Mouse (Mus musculus) testis, adult 2 months (tissue): Measurements from ENCODE around the gene Lta. TPM values are rescaled to one million over a fixed set of nuclear protein-coding genes. Genes with fewer than 3 reads are reported as not detected.

Experiments used
- H3K27ac ChIP-seq: fragments of 200-500 bp; 2 replicates; pipeline ENCODE4 v1.5.1; 2012; ENCODE audit warnings: low read depth, low read length; ENCODE audit not compliant: control insufficient read depth, insufficient read depth
- H3K27me3 ChIP-seq: fragments of 200-500 bp; 2 replicates; pipeline ENCODE4 v1.6.1; 2012; ENCODE audit warnings: mild to moderate bottlenecking, low read length, moderate library complexity; ENCODE audit not compliant: control insufficient read depth, insufficient read depth
- H3K36me3 ChIP-seq: fragments of 200-500 bp; 2 replicates; pipeline ENCODE4 v1.6.1; 2012; ENCODE audit warnings: mild to moderate bottlenecking, low read length; ENCODE audit not compliant: control insufficient read depth, insufficient read depth
- H3K4me1 ChIP-seq: fragments of 200-500 bp; 2 replicates; pipeline ENCODE4 v1.6.1; 2012; ENCODE audit warnings: low read length; ENCODE audit not compliant: control insufficient read depth, insufficient read depth
- H3K4me3 ChIP-seq: fragments of 200-500 bp; 2 replicates; pipeline ENCODE4 v1.5.1; 2012; ENCODE audit warnings: low read depth, mild to moderate bottlenecking, low read length, moderate library complexity, mixed read lengths; ENCODE audit not compliant: control insufficient read depth
- CTCF ChIP-seq: fragments of 200-500 bp; IDR thresholded peaks from 2 replicates; pipeline ENCODE4 v1.5.1; 2012; ENCODE audit warnings: low read depth, mild to moderate bottlenecking, inconsistent platforms, low read length, moderate library complexity; ENCODE audit not compliant: control insufficient read depth, insufficient read depth, insufficient replicate concordance
- POLR2A ChIP-seq: fragments of 200-500 bp; IDR thresholded peaks from 2 replicates; pipeline ENCODE4 v1.6.1; 2012; ENCODE audit warnings: low read depth, mild to moderate bottlenecking, inconsistent platforms, low read length, moderate library complexity; ENCODE audit not compliant: control insufficient read depth
- polyA plus RNA-seq: library from polyadenylated mRNA; depleted of rRNA; stranded (reverse); fragments of >200 nt; gene quantifications from 2 replicates; pipeline ENCODE4 v1.2.3, GENCODE M21; 2012

Gene Lta
- polyA plus RNA-seq, 1 experiment = 0.07 TPM

DNA sequence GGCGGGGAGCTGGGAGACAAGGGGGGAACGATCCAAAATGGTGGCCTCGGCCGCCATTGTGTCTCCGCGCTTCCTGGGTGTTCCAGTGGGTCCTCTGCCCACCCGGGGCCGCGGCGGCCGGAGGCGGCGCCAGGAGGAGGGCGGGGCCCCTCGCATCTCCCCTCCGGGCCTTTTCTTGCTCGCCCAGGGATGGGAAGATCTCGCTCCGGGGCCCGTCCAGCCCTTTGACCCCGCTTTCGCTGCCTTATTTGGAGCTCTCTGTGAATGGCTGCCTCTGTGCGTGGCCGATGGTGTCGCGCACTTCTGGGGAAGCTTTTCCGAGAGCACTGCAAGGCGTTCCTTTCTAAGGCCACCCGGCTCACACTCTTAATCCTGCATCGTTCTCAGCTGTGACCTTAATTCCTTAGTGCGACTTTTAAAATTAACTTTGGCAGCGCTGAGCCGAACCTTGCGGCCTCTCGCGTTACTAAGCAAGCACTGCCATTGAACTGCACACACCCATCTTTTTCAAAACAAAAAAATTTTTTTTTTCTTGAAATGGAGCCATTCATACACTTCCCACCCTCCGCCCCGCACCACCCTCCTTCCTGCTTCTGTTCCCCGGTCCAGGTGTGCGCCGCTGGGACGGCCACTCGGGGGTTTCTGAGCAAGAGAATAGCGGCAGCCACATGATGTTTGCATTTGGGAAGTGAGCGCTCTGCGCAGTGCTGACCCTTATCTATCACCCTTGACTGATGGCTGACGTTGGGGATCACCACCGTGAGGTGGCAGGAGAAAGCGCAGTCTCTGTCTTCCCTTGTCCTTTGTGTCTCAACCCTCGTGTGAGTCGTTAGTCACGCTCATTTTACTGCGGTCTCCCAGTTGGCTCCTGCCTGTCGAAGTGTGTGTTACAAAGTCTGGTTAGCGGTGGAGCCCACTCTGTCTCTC is 37.1 kb upstream of the Lta start:
- Histone ChIP-seq H3K4me1 (peaks cover 18% of the 10 kb centered on the region), H3K36me3 (peaks cover 5% of the 10 kb centered on the region), H3K27me3 (no peaks in the 10 kb centered on the region), H3K4me3 (peak overlapping the region; percentile 92), H3K27ac (peak overlapping the region; percentile 89)
- TF ChIP-seq CTCF = no peak
- no peak; the same call in 1 of the 2 replicates for TF ChIP-seq POLR2A

- Histone ChIP-seq H3K36me3 (peaks cover 5% of the 10 kb centered on the region), H3K4me3 (peak within 1 kb of the TSS; percentile 92), H3K27ac (peak within 1 kb of the TSS; percentile 90), H3K4me1 (peaks cover 22% of the 10 kb centered on the region), H3K27me3 (no peaks in the 10 kb centered on the region)
- TF ChIP-seq CTCF = no peak
- peak; percentile 92 for TF ChIP-seq POLR2A
Measured at GRCm38 (mm10) chr17:35241305-35242014, 36.3 kb upstream of the Lta start, which contains the start of gene Ddx39b. Gene Ddx39b (plus strand): TSS chr17:35241746.

GRCm38 (mm10) chr17:35240384-35241304 is 35.5 kb upstream of the Lta start:
- peak overlapping the region; percentile 90 for H3K27ac ChIP-seq
- peak overlapping the region; percentile 92 for H3K4me3 ChIP-seq
- peaks cover 5% of the 10 kb centered on the region for H3K36me3 ChIP-seq
- no peak for TF ChIP-seq CTCF
- TF ChIP-seq POLR2A = no peak
- no peaks in the 10 kb centered on the region for H3K27me3 ChIP-seq
- peaks cover 27% of the 10 kb centered on the region for H3K4me1 ChIP-seq

GRCm38 (mm10) chr17:35239700-35240099 is 34.5 kb upstream of the Lta start:
- H3K36me3 ChIP-seq = peaks cover 5% of the 10 kb centered on the region
- H3K27ac ChIP-seq = no peak overlapping the region
- TF ChIP-seq POLR2A (no peak), CTCF (no peak)
- H3K4me1 ChIP-seq = peaks cover 30% of the 10 kb centered on the region
- H3K4me3 ChIP-seq = no peak overlapping the region
- no peaks in the 10 kb centered on the region for H3K27me3 ChIP-seq

GRCm38 (mm10) chr17:35237504-35237903 is 32.4 kb upstream of the Lta start:
- no peaks in the 10 kb centered on the region for H3K36me3 ChIP-seq
- peaks cover 28% of the 10 kb centered on the region for H3K4me1 ChIP-seq
- TF ChIP-seq CTCF (no peak), POLR2A (no peak)
- no peaks in the 10 kb centered on the region for H3K27me3 ChIP-seq
- no peak overlapping the region for H3K4me3 ChIP-seq
- H3K27ac ChIP-seq = no peak overlapping the region

DNA sequence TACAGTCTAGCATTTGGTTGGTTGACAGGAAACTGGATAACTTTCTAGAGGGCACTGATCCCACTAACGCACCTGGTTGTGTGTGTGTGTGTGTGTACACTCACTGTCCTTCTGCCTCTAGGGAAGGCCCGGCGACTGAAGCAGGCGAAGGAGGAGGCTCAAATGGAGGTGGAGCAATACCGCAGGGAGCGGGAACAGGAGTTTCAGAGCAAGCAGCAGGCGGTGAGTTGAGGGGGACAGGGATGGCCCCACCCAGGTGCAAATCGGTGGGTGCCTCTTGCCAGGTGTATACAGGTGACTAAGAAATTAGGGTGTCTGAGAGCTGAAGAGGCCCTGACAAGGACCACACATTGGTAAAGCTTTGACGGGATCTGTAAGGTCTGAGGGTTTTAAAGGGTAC is 31.8 kb upstream of the Lta start:
- Histone ChIP-seq H3K27me3 (no peaks in the 10 kb centered on the region), H3K4me1 (peaks cover 31% of the 10 kb centered on the region), H3K36me3 (no peaks in the 10 kb centered on the region), H3K27ac (no peak overlapping the region), H3K4me3 (no peak overlapping the region)
- no peak for TF ChIP-seq CTCF
- TF ChIP-seq POLR2A = no peak

- peak overlapping the region; percentile 77 for H3K27ac ChIP-seq
- no peak for TF ChIP-seq POLR2A
- peak; percentile 94 for TF ChIP-seq CTCF
- peaks cover 34% of the 10 kb centered on the region for H3K4me1 ChIP-seq
- H3K4me3 ChIP-seq = peak overlapping the region; percentile 89
- no peaks in the 10 kb centered on the region for H3K27me3 ChIP-seq
- no peaks in the 10 kb centered on the region for H3K36me3 ChIP-seq
Measured at GRCm38 (mm10) chr17:35236390-35236746, 31.2 kb upstream of the Lta start.
